Mouse (Mus musculus): ENCODE measurements around the gene Gm8127. TPM values are rescaled to one million over a fixed set of nuclear protein-coding genes. Genes with fewer than 3 reads are reported as not detected.

Gene Gm8127
- not detected in 2 replicates for polyA plus RNA-seq (2012; ENCODE audit: low replicate concordance)

GRCm38 (mm10) chr14:43293503-43293902 is at the start of gene Gm8127:
Gm8127 (minus strand) TSS chr14:43293832.

GRCm38 (mm10) chr14:43274986-43275511 is 18.6 kb downstream of the Gm8127 start, which contains the start of gene Gm9732:
Gm9732 (plus strand) TSS chr14:43275036.

GRCm38 (mm10) chr14:43258349-43258748 is 35.3 kb downstream of the Gm8127 start, which contains the start of gene Gm8126:
Gm8126 (plus strand) TSS chr14:43258649.

Other genes with a start within 250 kb of the Gm8127 start
- gene Gm8094, start 217.2 kb downstream of the Gm8127 start, polyA plus RNA-seq (2012; ENCODE audit: low replicate concordance), result not detected in 2 replicates
- gene Gm8104, start 193.2 kb downstream of the Gm8127 start, polyA plus RNA-seq (2012; ENCODE audit: low replicate concordance), result not detected in 2 replicates
- not detected in 2 replicates for gene Gm7233, start 114.0 kb downstream of the Gm8127 start, polyA plus RNA-seq (2012; ENCODE audit: low replicate concordance)
- gene Gm8122, start 58.5 kb downstream of the Gm8127 start, polyA plus RNA-seq (2012; ENCODE audit: low replicate concordance), result not detected in 2 replicates
- not detected in 2 replicates for gene Gm8126, start 35.2 kb downstream of the Gm8127 start, polyA plus RNA-seq (2012; ENCODE audit: low replicate concordance)
- gene Gm9732, start 18.8 kb downstream of the Gm8127 start, polyA plus RNA-seq (2012; ENCODE audit: low replicate concordance), result 0.09 TPM in 1 of 2 replicates, not detected in the other
- gene 1700001F09Rik, start 54.0 kb upstream of the Gm8127 start, polyA plus RNA-seq (2012; ENCODE audit: low replicate concordance), result not detected in 2 replicates
- not detected in 2 replicates for gene Gm8138, start 122.5 kb upstream of the Gm8127 start, polyA plus RNA-seq (2012; ENCODE audit: low replicate concordance)
- not detected in 2 replicates for gene Gm5799, start 249.7 kb upstream of the Gm8127 start, polyA plus RNA-seq (2012; ENCODE audit: low replicate concordance)